Mouse (Mus musculus) embryonic fibroblast, embryonic 13.5 days (primary cell): Measurements from ENCODE around the gene Tfip11.

Experiments
- CTCF ChIP-seq: IDR thresholded peaks from 2 replicates; pipeline ENCODE4 v1.5.1; 2011; ENCODE audit warnings: mild to moderate bottlenecking, control low read depth, low read length, moderate library complexity, borderline replicate concordance; ENCODE audit not compliant: insufficient read depth
- POLR2A ChIP-seq: IDR thresholded peaks from 2 replicates; pipeline ENCODE4 v1.6.1; 2011; ENCODE audit warnings: low read depth, mild to moderate bottlenecking, control low read depth, low read length, moderate library complexity

DNA sequence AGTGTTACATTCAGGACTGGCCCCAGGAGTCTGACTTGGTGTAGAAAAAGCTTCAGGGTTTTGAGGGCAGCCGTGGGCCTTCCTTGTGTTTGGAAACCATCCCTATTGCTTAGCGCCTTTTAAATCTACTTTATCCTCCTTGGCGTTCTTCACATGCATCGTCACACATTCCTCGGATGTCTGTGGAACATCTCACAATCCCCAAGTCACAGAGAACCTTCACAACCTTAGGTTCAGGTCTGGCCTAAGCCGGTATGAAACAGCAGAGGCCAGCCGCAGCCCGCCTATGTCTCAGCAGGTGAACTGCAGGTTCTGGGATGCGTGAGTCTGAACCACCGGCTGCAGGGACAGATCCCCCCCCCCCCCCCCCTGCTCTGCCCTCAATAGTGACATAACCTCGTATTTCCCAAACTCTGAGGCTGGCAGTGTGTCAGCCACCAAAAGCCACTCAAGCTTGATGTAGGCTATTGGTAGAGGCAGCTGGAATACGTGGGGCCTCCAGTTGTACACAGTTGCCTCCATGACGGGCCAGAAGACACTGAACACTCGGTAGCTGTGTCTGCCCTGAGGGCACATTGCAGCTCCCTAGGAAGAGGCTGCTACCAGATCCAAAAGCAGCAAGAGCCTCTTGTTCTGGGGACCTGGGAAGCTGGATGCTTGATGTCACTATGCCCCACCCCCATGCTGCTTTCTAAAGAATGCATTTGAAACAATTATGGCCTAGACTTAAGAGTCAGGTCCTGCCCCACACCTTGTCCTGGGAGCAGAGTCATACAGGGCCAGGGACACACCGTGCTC, 45.1 kb upstream of the Tfip11 start:
- TF ChIP-seq CTCF (no peak), POLR2A (no peak)
